Mouse (Mus musculus): ENCODE measurements around the gene Sord.

DNA sequence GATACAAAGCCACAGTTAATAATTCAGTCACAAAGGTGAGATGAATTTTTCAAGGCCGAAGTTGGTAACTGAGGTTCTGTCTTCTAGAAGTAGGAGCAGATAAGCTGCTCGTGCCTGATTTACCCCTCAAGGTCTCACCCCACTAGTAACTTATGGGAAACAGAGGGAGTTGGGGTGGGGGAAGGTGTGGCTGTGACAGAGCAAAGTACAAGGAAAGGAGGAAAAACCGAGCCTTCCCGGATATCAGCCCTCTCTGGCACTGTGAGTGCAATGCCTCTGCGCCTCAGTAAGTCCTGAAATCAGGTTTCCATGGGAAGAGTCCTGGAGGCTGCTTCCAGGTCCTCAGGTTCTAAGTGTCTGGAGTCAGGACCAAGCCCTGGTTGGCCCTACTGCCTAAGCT, 26.2 kb downstream of the Sord start:
- TF ChIP-seq CTCF (IDR thresholded peaks at IDR 0.05; ENCODE audit: low read depth, low read length) (no peak), POLR2A (IDR thresholded peaks at IDR 0.05; ENCODE audit: insufficient read depth, low read length) (no peak), EP300 (IDR thresholded peaks at IDR 0.05; ENCODE audit: insufficient read depth, low read depth, low read length) (no peak)

Measured in ES-Bruce4 (cell line).